Mouse (Mus musculus): ENCODE results near the gene Top2a. TPM values are rescaled to one million over a fixed set of nuclear protein-coding genes. Genes with fewer than 3 reads are reported as not detected.
A peak's percentile ranks its signal among the peaks of the same experiment; 100 is the strongest.

Gene Top2a
- polyA plus RNA-seq, 1 experiment from 2014 or later, result 97.6 TPM

- Histone ChIP-seq H3K4me2 (ENCODE audit: low read length) (peak overlapping the region; percentile 99), H3K9ac (replicated peaks; ENCODE audit: low read depth, low read length) (peak overlapping the region; percentile 89), H3K27me3 (replicated peaks; ENCODE audit: control insufficient read depth, insufficient read depth, low read length) (no peaks in the 10 kb centered on the region), H3K4me3 (replicated peaks; ENCODE audit: low read length) (peak overlapping the region; percentile 75), H3K36me3 (ENCODE audit: control insufficient read depth, insufficient read depth) (no peaks in the 10 kb centered on the region), H3K9me3 (ENCODE audit: control insufficient read depth, low read length) (no peaks in the 10 kb centered on the region), H3K27ac (ENCODE audit: low read length) (peak overlapping the region; percentile 95), H3K4me1 (replicated peaks; ENCODE audit: control insufficient read depth, insufficient read depth, low read length) (peaks cover 27% of the 10 kb centered on the region)
- 53% methylated on average over 16 of the region's 16 CpGs for WGBS
- no peak for ATAC-seq
Measured at GRCm38 (mm10) chr11:99041841-99042780, 18.1 kb upstream of the Top2a start.

GRCm38 (mm10) chr11:99041051-99041729, 17.2 kb upstream of the Top2a start, which contains the start of gene Igfbp4:
TSS of gene Igfbp4 (plus strand) at chr11:99041244.
- ATAC-seq, result peak; percentile 73
- under 1% methylated on average over 59 of the region's 63 CpGs for WGBS
- H3K9ac ChIP-seq (replicated peaks; ENCODE audit: low read depth, low read length), result peak within 1 kb of the TSS; percentile 89

GRCm38 (mm10) chr11:99040346-99040974, 16.5 kb upstream of the Top2a start:
- peak; percentile 45; the same call in 1 of the 2 replicates for ATAC-seq
- H3K27ac ChIP-seq (ENCODE audit: low read length), result peak overlapping the region; percentile 95
- H3K36me3 ChIP-seq (ENCODE audit: control insufficient read depth, insufficient read depth), result no peaks in the 10 kb centered on the region
- H3K9me3 ChIP-seq (ENCODE audit: control insufficient read depth, low read length), result no peaks in the 10 kb centered on the region
- peak overlapping the region; percentile 89 for H3K9ac ChIP-seq (replicated peaks; ENCODE audit: low read depth, low read length)
- peaks cover 25% of the 10 kb centered on the region for H3K4me1 ChIP-seq (replicated peaks; ENCODE audit: control insufficient read depth, insufficient read depth, low read length)
- peak overlapping the region; percentile 75 for H3K4me3 ChIP-seq (replicated peaks; ENCODE audit: low read length)
- no peaks in the 10 kb centered on the region for H3K27me3 ChIP-seq (replicated peaks; ENCODE audit: control insufficient read depth, insufficient read depth, low read length)
- peak overlapping the region; percentile 99 for H3K4me2 ChIP-seq (ENCODE audit: low read length)
- under 1% methylated on average over 16 of the region's 17 CpGs for WGBS

More at GRCm38 (mm10) chr11:99041051-99041729, 17.2 kb upstream of the Top2a start, which contains the start of gene Igfbp4:
- no peaks in the 10 kb centered on the region for H3K36me3 ChIP-seq (ENCODE audit: control insufficient read depth, insufficient read depth)
- H3K9me3 ChIP-seq (ENCODE audit: control insufficient read depth, low read length), result no peaks in the 10 kb centered on the region
- peak within 1 kb of the TSS; percentile 99 for H3K4me2 ChIP-seq (ENCODE audit: low read length)
- H3K4me3 ChIP-seq (replicated peaks; ENCODE audit: low read length), result peak within 1 kb of the TSS; percentile 75
- H3K4me1 ChIP-seq (replicated peaks; ENCODE audit: control insufficient read depth, insufficient read depth, low read length), result peaks cover 25% of the 10 kb centered on the region
- H3K27me3 ChIP-seq (replicated peaks; ENCODE audit: control insufficient read depth, insufficient read depth, low read length), result no peaks in the 10 kb centered on the region
- peak within 1 kb of the TSS; percentile 95 for H3K27ac ChIP-seq (ENCODE audit: low read length)

GRCm38 (mm10) chr11:99039782-99040181, 15.8 kb upstream of the Top2a start:
- Histone ChIP-seq H3K4me1 (replicated peaks; ENCODE audit: control insufficient read depth, insufficient read depth, low read length) (peaks cover 25% of the 10 kb centered on the region), H3K4me3 (replicated peaks; ENCODE audit: low read length) (peak overlapping the region; percentile 75), H3K27ac (ENCODE audit: low read length) (peak overlapping the region; percentile 95), H3K27me3 (replicated peaks; ENCODE audit: control insufficient read depth, insufficient read depth, low read length) (no peaks in the 10 kb centered on the region), H3K9me3 (ENCODE audit: control insufficient read depth, low read length) (no peaks in the 10 kb centered on the region), H3K4me2 (ENCODE audit: low read length) (peak overlapping the region; percentile 99), H3K36me3 (ENCODE audit: control insufficient read depth, insufficient read depth) (no peaks in the 10 kb centered on the region), H3K9ac (replicated peaks; ENCODE audit: low read depth, low read length) (peak overlapping the region; percentile 89)
- under 1% methylated on average over 15 of the region's 15 CpGs for WGBS
- ATAC-seq, result peak; percentile 88

- Histone ChIP-seq H3K27me3 (replicated peaks; ENCODE audit: control insufficient read depth, insufficient read depth, low read length) (no peaks in the 10 kb centered on the region), H3K9me3 (ENCODE audit: control insufficient read depth, low read length) (no peaks in the 10 kb centered on the region), H3K9ac (replicated peaks; ENCODE audit: low read depth, low read length) (no peak overlapping the region), H3K36me3 (ENCODE audit: control insufficient read depth, insufficient read depth) (no peaks in the 10 kb centered on the region), H3K4me1 (replicated peaks; ENCODE audit: control insufficient read depth, insufficient read depth, low read length) (peaks cover 12% of the 10 kb centered on the region), H3K4me2 (ENCODE audit: low read length) (no peak overlapping the region), H3K27ac (ENCODE audit: low read length) (no peak overlapping the region), H3K4me3 (replicated peaks; ENCODE audit: low read length) (no peak overlapping the region)
- WGBS, result 87% methylated on average over 6 of the region's 6 CpGs
- no peak for ATAC-seq
Measured at GRCm38 (mm10) chr11:99036254-99036653, 12.3 kb upstream of the Top2a start.

- no peaks in the 10 kb centered on the region for H3K9me3 ChIP-seq (ENCODE audit: control insufficient read depth, low read length)
- no peaks in the 10 kb centered on the region for H3K27me3 ChIP-seq (replicated peaks; ENCODE audit: control insufficient read depth, insufficient read depth, low read length)
- 71% methylated on average over 4 of the region's 4 CpGs for WGBS
- H3K36me3 ChIP-seq (ENCODE audit: control insufficient read depth, insufficient read depth), result no peaks in the 10 kb centered on the region
- no peak overlapping the region for H3K4me2 ChIP-seq (ENCODE audit: low read length)
- H3K9ac ChIP-seq (replicated peaks; ENCODE audit: low read depth, low read length), result no peak overlapping the region
- ATAC-seq, result no peak
- H3K4me1 ChIP-seq (replicated peaks; ENCODE audit: control insufficient read depth, insufficient read depth, low read length), result peaks cover 9% of the 10 kb centered on the region
- H3K4me3 ChIP-seq (replicated peaks; ENCODE audit: low read length), result no peak overlapping the region
- H3K27ac ChIP-seq (ENCODE audit: low read length), result no peak overlapping the region
Measured at GRCm38 (mm10) chr11:99035350-99035749, 11.4 kb upstream of the Top2a start.

GRCm38 (mm10) chr11:99026899-99027440, 3.0 kb upstream of the Top2a start:
- 89% methylated on average over 12 of the region's 12 CpGs for WGBS
- H3K9me3 ChIP-seq (ENCODE audit: control insufficient read depth, low read length), result no peaks in the 10 kb centered on the region

GRCm38 (mm10) chr11:99025878-99026277, 1.9 kb upstream of the Top2a start:
- H3K27ac ChIP-seq (ENCODE audit: low read length), result no peak overlapping the region
- no peak for ATAC-seq
- no peak overlapping the region for H3K4me3 ChIP-seq (replicated peaks; ENCODE audit: low read length)
- H3K9me3 ChIP-seq (ENCODE audit: control insufficient read depth, low read length), result no peaks in the 10 kb centered on the region
- no peaks in the 10 kb centered on the region for H3K27me3 ChIP-seq (replicated peaks; ENCODE audit: control insufficient read depth, insufficient read depth, low read length)
- 85% methylated on average over 6 of the region's 6 CpGs for WGBS
- no peak overlapping the region for H3K9ac ChIP-seq (replicated peaks; ENCODE audit: low read depth, low read length)
- H3K36me3 ChIP-seq (ENCODE audit: control insufficient read depth, insufficient read depth), result no peaks in the 10 kb centered on the region
- H3K4me1 ChIP-seq (replicated peaks; ENCODE audit: control insufficient read depth, insufficient read depth, low read length), result peaks cover 14% of the 10 kb centered on the region
- no peak overlapping the region for H3K4me2 ChIP-seq (ENCODE audit: low read length)

More at GRCm38 (mm10) chr11:99026899-99027440, 3.0 kb upstream of the Top2a start:
- Histone ChIP-seq H3K27me3 (replicated peaks; ENCODE audit: control insufficient read depth, insufficient read depth, low read length) (no peaks in the 10 kb centered on the region), H3K4me1 (replicated peaks; ENCODE audit: control insufficient read depth, insufficient read depth, low read length) (peaks cover 14% of the 10 kb centered on the region), H3K27ac (ENCODE audit: low read length) (no peak overlapping the region), H3K9ac (replicated peaks; ENCODE audit: low read depth, low read length) (no peak overlapping the region), H3K4me2 (ENCODE audit: low read length) (no peak overlapping the region), H3K4me3 (replicated peaks; ENCODE audit: low read length) (no peak overlapping the region), H3K36me3 (ENCODE audit: control insufficient read depth, insufficient read depth) (no peaks in the 10 kb centered on the region)
- ATAC-seq, result no peak
